Mouse (Mus musculus) spleen, adult 18-20 months (tissue): ENCODE results near the gene Terf2.
"Not testable (repeated sequence)": the region's sequence is repeated elsewhere in the genome, so short reads cannot be mapped to it uniquely, and the experiment has no call there.

ENCODE experiments used
- DNase-seq, 2 experiments: peaks; one replicate each; pipeline ENCODE4 v3.0.0; 2022; ENCODE audit warnings: mixed read lengths in 2 of 2

Terf2 gene

DNA sequence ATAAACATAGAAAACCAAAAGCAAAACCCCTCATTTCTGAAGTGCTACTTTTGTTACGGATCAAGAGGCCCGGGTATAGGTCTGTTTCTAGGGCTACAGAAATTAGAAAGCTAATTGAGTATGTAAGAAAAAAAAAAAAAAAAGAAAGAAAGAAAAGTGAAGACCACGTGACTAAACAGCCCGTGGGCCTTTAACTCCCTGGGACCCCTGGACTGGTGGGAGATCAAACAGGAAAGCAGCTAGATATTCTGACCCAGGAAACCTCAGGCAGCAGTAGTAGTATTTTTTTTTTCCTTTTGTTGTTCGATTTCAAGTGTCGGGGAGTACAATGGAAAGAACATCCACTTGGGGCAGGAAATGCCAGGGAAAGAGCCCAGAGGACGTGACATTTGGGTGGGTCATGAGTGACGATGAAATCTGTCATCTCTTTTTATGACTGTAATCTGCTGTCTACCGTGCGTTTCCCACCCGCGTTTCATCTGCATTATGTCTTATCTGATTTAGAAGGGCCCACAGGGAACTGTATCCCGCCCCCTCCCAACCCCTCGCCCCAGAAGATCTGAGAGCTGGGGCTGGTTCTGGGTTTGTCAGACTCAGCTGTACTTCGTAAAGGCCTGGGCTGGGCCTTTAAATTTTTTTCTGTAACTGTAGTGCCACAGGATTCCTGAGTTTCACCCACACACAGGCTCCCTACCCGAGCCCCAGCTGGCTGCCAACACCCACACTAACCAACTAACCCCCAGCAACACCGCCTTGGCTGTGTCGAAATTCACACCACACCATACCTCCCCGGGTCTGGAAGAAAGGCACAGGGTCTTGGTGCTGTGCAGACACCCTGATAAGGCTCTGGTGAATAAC lies 18.0 kb upstream of the Terf2 start:
- DNase-seq = no peak

DNA sequence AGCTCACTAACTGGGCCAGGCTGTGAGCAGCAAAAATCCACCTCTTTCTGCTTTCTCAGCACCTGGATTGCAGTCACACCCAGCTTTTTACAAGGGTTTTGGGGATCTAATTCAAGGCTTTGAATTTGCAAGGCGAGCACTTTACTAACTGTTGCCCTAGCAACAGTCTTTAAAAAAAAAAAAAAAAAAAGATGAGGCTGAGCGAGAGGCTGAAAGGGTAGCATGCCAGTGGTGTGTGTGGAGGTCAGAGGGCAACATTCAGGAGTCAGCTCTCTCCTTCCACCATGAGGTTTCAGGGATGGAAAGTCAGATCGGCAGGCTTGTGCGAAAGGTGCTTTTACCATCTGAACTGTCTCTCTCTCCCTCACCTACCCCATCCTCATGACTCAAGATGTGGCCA lies 16.9 kb upstream of the Terf2 start:
- no peak for DNase-seq

DNA sequence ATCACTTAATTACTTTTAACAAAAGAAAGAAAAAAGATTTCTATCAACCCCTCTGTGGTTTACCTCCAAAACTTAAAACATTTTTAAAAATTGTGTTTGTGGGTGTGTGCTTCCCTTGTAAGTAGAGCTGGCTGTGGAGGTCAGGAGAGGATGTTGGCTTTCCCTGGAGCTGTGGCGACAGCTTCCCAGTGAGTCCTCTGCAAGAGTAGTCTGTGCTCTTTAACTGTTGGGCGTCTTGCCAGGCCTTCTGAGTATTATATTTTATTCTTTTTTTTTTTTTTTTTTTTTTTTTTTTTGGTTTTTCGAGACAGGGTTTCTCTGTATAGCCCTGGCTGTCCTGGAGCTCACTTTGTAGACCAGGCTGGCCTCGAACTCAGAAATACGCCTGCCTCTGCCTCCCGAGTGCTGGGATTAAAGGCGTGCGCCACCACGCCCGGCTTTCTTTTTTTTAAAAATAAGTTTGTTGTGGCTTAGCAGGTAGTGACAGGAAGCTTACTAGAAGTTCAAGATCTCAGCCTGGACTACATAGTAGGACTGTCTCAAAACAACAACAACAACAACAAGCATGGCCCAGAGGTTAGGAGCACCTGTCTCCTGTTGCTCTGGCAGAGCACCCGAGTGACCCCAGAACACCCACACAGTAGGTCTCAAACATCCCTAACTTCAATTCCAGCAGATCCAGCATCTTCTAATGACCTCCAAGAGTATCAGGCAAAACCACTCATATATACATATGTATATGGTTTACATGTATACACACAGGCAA lies 15.2 kb upstream of the Terf2 start:
- DNase-seq = no peak

DNA sequence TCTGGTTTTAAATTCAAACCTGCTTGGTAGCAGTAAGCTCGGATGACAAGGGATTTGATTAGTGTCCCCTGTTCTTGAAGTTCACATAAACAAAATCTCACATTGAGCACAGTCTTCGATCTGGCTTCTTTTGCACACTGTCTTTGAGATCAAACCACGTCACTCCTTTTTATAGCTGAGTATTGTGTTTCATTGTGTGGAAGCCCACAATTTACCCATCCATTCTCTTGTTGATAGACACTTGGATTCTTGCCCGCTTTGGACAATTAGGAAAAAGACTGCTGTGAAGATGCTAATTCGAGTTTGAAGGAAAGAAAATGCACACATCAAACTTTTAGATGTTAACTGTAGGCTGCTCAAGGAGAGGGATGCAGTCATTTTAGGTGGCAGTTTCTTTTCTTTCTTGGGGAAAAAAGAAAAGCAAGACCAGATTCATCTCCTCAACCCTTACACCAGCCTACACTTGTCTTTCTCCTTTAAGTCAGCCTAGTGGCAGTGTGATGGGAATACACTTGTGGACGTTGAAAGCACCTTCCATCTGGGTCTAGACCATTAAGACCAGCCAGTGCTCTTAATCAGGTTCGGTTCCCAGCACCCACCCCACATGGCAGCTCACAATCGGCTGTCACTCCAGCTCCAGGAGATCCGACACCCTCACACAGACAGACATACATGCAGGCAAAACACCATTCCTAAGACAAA lies 14.4 kb upstream of the Terf2 start:
- DNase-seq = no peak

DNA sequence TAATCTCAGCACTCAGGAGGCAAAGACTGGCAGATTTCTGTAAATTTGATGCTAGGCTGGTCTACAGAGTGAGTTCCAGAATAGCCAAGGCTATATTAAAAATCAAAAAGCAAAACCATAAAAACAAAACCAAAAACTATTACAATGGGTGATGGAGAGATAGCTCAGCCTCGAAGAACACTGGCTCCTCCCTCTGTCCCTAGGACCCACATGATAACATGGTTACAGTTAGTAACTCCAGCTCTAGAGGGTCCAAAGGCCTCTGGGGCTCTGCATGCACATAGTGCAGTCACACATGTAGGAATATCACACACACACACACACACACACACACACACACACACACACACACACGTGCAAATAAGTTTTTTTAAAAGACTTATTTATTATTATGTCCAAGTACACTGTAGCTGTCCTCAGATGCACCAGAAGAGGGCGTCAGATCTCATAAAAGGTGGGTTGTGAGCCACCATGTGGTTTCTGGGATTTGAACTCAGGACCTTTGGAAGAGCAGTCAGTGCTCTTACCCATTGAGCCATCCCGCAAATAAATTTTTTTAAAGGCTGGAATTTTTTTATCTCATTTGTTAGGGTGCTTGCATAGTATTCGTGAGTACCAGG lies 13.6 kb upstream of the Terf2 start:
- no peak for DNase-seq

DNA sequence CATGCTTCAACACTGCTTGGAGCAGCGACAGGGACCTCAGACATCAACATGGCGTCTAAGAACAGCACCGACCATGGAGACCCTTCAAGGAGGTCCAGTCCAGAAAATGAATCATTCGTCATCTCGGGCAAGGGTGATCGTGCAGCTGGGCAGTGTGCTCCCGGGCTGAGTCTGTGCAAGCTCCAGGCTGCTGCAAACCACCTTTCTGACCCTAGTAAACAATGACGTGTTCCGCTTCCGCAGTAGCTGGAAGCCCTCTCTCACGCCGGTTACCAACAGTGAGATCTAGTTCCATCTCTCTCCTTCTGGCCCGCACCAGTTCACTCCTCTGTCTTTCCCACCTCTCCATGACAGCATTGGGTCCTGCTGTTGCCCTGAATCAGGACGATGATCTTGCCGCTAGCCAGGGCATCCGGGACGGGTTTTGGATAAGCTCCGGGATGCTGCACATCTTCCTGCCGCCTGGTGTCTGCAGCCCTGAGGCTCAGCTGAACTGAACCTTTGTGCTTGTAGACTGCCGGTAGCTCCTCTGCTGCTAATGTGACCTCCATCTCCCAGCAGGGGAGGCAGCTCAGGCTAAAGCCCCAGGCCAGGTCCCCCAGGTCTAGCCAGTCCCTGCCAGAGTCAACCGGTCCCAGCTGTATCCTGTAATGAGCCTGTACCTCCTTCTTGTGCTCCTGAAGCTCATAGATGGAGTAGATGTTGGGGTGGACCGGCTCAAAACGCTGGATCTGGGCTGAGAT lies 12.8 kb upstream of the Terf2 start:
- DNase-seq = no peak

DNA sequence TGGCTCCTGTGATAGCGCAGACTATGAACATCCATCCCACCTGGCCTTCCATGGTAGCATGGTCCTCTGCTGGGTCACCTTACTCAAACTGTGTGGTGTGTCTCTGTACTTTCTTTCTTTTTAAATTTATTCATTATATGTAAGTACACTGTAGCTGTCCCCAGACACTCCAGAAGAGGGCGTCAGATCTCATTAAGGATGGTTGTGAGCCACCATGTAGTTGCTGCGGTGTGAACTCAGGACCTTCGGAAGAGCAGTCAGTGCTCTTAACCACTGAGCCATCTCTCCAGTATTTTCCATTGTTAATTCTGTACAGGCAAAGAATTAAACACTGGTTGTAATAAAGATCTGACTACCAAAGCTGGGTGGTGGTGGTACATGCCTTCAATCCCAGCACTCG lies 11.7 kb upstream of the Terf2 start:
- DNase-seq = not testable (repeated sequence)

DNA sequence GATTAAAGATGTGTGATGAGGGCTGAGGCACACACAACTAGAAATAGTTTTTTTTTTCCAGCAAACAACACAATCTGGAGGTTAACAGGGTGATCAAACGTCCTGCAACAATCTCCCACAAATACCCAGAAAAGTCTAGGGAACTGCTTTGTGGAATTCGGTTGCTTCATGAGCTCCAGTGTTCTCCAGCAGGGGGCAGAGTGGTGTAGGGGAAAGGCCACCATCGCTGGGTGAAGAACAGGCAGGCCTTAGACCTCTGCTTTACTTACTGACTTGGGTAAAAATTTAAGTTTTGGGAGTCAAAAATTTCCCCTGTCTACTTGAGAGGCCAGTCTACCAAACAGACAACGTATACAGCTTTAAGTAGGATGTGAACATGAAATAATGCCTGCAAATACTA lies 8.2 kb upstream of the Terf2 start:
- DNase-seq = peak; percentile 32 to 69

DNA sequence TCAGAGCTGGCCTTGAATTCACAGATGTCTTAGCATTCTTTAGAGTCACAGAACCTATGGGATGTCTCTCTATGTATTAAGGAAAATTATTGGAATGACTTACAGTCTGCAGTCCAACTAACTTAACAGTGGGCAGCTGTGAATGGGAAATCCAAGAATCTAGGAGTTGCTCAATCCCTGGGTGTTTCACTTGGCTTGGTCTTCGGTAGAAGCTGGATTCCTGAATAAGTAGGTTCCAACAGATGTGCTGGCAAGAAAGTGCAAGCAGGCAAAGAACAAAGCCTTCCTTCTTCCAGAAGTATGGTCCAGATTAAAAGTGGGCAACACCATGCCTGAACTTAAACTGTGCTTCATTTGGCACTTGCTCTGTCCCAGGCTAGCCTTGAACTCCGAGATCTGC lies 4.3 kb upstream of the Terf2 start:
- no peak for DNase-seq

DNA sequence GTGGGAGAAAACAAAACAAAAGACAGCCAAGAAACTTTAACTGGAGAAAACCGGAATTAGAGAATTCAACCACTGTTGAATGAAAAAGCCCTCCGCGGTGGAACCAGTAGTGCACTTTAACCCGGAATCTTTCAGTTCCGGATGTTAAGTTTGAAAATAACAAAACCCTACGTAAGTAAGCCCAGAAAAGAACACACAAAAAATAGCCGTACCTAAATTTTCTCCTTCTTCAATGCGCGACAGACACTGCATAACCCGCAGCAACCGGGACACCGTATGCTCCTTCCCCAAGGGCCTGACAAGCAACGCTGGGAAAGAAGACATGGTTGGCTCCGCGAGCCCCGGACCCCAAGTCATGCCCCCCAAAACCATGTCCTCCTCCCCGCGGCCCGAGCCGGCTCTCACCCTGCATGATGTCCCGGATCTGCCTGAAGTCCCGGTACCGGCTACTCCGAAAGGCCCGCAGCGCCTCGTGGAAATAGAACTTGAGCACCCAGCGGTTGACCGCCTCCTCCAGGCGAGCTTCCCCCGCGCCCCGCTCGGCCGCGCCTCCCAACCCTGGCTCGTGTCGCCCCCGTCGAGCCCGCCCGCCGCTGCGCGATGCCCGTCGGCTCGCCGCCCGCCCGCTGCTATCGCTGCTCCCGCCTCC lies 506 bp downstream of the Terf2 start:
- no peak for DNase-seq

DNA sequence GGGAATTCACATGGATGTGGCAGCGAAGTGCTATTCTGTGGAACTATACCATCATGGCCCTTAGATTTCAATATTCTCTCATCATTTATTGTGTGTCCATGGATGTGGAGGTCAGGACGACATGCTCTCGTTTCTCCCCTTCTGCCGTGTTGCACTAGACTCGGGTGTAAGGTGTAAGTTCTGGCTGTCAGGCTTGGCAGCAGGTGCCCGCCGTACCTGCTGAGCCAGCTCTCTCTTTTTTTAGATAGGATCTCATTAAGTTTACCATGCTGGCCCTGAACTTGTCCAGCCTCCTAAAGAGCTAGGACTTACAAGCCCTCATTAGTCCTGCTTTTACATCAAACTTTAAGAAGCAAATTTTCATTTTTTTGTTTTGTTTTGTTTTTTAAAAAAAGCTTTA lies 5.8 kb downstream of the Terf2 start:
- no peak for DNase-seq

DNA sequence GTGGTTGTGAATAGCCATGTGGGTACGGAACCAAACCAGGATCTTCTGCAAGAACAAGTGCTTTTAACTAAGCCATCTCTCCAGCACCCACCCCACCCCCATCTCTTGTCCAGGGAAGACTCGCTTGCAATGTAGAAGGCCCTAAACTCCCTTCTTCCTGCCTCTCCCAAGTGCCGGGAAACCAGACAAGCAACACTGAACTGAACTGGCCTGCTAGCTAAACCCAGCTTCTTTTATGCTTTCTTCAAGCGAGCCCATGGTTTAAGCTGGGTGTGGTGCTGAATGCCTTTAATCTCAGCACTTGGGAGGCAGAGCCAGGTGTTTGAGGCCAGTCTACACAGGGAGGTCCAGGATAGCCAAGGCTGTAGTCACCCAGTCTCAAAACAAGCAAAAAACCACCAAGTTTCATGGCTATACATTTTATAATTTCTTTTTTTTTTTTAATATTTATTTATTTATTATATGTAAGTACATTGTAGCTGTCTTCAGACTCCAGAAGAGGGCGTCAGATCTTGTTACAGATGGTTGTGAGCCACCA lies 7.8 kb downstream of the Terf2 start:
- DNase-seq = no peak

DNA sequence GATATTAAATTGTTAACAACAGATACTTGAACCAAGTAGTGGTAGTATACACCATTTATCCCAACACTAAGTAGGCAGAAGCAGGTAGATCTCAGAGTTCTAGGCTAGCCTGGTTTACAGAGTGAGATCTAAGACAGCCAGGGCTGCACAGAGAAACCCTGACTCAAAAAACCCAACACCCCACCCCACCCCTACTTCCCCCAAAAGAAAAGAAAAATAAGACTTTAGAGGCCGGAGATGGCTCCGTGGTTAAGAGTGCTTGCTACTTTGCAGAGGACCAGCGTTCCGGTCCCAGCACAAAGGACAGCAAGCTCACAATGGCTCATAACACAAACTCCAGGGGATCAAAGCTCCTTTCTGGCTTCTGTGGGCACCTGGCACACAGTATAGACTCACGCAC lies 10.3 kb downstream of the Terf2 start:
- DNase-seq = no peak

DNA sequence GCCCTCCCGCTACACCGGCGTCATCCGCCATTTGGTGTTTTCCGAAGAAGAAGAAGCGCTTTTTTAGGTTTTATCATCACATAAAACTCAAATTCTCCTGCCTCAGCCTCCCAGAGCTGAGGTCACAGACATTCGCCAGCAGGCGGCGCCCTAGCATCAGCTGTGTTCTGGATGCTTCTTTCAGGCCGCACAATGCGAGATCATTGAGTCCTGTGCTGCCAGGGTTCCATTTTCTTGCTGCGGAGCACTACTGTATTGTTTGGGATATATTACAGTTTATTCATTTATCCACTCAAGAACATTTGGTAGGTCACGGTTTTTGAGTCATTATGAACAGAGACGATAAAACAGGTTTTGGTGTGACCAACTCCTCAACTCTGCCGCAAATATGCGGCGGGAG lies 11.0 kb downstream of the Terf2 start:
- DNase-seq = peak in 1 of 2 experiments; percentile 27

DNA sequence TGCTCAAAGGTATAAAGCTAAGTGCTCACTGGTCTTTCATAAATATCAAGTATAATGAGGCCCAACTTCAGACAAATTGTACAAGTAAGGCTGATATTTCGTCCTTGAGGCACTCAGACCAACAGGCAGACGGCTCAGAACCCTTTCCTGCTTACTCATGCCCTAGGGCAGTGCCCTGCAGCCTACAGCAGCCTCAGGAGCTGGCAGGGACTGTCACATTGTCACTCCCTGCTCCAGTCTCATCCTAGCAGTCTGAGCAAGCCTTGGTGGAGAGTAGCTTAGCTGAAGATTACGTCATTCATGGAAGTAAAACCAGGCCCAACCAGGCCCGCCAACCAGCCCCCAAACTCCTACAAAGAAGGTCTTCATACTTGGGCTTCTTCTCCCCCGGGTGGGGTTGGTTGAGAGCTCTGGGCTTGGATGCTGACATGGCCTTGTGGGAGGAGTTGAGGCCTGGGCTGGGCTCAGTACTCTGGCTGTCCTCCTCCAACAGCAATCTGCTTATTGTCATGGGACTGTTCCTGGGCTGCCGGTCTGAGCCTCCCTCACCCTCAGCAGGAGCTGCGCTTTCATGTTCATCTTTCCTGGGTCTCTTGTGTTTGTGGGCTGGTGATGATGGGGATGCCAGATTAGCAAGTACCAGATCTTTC lies 20.0 kb downstream of the Terf2 start:
- DNase-seq = no peak

DNA sequence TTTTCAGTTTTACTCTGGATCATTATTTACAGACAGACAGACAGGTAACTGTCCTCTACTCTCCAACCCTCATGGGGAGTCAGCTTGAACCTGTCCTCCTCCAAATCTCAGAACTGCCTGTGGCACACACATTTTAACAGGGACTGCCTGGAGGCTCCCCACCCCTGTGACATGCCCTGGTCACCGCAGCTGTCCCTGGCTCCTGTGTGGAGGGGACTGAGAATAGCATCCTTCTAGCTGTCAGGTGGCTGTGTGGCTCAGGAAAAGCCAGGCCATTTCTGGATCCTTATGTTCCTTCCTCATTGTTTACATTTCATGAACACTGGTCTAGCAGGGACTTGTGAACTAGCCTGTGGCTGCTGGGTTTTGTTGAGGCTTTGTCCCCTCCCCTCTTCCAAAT lies 22.2 kb downstream of the Terf2 start:
- no peak for DNase-seq

DNA sequence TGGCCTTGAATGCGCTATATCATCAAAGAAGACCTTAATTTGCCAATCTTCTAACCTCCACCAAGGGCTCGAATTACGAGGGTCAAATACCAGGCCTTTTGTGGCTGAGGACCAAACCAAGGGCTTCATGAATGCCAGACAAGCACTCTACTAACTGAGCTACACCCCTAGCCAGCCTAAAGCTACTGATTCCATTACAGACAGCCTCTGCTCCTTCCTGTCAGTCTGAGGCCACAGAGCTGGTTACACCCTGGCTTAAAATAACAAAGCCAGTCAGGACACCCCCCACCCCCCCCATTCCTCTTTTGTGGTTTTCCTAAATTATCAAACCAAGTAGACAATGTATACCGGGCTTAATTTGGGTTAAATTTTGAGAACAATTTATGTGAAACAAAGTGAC lies 22.6 kb downstream of the Terf2 start:
- no peak for DNase-seq

DNA sequence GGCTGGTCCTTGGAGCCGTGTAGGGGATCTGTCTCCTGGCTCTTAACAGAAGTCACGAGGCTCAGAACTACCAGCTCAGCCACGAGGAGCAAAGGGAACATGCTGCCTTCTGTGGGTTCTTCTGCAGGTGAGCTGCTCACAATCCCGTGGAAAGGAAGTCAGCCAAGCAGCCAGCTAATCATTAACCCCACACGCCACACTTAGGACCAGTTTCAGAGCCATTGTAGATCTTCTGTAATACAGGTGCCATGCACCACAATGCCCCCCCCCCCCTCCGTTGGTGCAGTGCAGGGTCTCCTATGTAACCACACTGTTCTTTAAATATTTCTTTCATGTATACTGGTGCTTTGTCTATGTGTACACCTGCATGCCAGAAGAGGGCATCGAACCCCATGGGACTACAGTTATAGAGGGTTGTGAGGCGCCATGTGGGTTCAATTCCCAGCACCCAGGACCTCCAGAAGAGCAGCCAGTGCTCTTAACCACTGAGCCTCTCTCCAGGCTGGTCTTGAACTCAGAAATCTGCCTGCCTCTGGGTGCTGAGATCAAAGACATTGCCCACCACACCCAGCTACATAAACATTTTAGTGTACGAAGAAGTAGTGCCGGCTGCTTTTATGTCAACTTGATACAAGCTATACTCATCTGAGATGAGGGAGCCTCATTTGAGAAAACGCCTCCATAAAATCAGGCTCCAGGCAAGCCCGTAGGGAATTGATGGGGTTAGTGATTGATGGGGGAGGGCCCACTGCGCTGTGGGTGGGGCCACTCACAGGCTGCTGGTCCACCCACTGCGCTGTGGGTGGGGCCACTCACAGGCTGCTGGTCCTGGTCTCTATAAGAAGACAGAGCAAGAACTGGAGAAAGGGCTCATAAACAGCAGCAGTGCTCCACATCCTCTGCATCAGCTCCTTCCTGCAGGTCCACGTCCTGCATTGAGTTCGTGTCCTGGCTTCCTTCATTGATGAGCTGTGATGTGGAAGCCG lies 30.5 kb downstream of the Terf2 start, which contains the start of gene Tmed6:
TSS of gene Tmed6 (minus strand) at position 134 of the 986 bp plus-strand sequence.
- peak; percentile 22 to 23 for DNase-seq

DNA sequence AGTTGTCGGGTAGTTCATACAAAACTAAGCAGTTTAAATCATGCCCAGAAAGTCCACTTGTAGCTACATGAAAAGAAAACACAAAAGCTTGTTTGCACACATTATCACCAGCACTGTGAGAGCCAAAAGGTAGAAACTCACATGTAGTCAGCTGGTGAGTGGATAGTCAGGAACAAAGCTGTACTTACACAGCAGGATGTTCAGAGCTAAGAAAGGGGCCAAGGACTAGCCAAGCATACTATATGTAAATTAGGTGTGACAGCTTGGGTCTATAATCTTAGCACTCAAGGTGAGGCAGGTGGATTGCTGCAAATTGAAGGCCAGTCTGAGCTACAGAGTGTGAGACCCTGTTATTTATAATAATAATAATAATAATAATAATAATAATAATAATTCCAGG lies 33.7 kb downstream of the Terf2 start:
- no peak for DNase-seq

DNA sequence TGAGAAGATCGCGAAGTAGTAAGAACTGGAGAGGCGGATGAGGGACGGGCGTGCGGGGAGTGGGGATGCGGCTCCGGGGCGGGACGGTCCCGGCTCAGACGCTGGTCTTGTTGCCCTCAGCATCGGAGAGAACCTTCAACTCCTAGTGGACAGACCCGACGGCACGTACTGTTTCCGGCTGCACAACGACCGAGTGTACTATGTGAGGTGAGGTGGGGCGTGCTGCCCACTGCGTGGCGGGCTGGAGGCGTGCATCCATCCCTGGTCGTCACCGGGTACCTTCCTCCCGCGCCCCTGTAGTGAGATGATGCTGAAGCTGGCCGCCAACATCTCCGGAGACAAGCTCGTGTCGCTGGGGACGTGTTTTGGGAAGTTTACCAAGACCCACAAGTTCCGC lies 39.4 kb downstream of the Terf2 start:
- DNase-seq = no peak
